Mouse (Mus musculus) brain, embryonic 14.5 days (tissue): ENCODE measurements at regions not wholly inside any gene's neighbourhood (a gene's known extent, or its start where the extent isn't known, plus 50 kb on each side); places are given as distances from the start of the nearest gene placed in this dataset.

Experiments
- CTCF ChIP-seq: fragments of 200-500 bp; IDR thresholded peaks from 2 replicates; pipeline ENCODE4 v1.5.1; 2012; ENCODE audit warnings: inconsistent platforms, mild to moderate bottlenecking, moderate library complexity, borderline replicate concordance; ENCODE audit not compliant: insufficient read depth, insufficient read length; ENCODE audit errors: extremely low read depth
- POLR2A ChIP-seq: fragments of 200-500 bp; IDR thresholded peaks from 2 replicates; pipeline ENCODE4 v1.6.1; 2012; ENCODE audit warnings: mild to moderate bottlenecking, inconsistent platforms, borderline replicate concordance; ENCODE audit not compliant: poor library complexity, insufficient read depth, insufficient read length, severe bottlenecking; ENCODE audit errors: extremely low read depth

DNA sequence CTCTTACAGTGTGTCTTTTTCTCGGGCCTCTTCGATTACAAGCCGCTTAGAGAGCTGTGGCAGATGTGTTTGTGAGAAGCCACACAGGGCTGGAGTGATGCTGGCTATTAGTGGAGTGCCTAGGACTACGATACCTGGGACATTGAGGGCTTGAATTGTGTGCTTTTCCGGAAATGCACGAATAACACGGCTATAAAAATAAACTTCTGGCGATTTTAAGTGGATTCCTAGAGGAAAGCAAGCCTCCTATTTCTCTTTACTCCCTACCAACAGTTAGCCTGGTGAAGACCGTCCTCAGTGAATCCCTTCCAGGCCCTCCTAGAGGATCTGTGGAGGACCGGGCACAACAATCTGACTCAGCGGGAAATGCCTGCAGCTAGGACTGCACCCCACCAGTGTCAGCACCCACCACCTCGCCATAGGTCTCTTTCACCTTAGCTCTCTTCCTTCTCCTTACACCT, 260.1 kb upstream of the Nfe2l3 start:
- no peak for TF ChIP-seq POLR2A
- TF ChIP-seq CTCF = no peak
